Mouse (Mus musculus): ENCODE measurements at regions not wholly inside any gene's neighbourhood (a gene's known extent, or its start where the extent isn't known, plus 50 kb on each side); places are given as distances from the start of the nearest gene placed in this dataset.

DNA sequence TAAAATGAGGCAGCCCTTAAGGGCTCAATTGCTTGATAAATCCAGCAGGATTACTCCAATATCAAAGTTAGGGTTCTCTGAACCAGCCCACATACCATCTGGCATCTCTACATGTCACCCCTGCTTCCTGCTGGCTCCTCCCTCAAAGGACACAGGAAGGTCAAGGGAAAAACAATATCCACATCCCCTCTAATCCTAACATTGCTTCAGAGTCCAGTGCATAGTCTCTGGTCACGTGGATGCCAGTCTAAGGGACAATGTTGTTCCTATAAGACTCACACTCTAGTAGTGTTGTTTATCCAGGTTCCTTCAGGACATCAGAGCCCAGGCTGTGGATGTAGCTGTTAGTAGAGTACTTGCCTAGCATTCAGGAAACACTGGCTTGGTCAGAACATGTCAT lies 124.9 kb upstream of the Foxa2 start:
- no peak overlapping the region; the same call in 1 of the 2 replicates for H3K27ac ChIP-seq (ENCODE audit: insufficient read depth, low read depth, low read length)
- no peak overlapping the region for H3K4me3 ChIP-seq (ENCODE audit: low read depth, low read length)
- no peaks in the 10 kb centered on the region for H3K36me3 ChIP-seq (ENCODE audit: control insufficient read depth, insufficient read depth, low read length)
- H3K4me1 ChIP-seq (ENCODE audit: control insufficient read depth, insufficient read depth, insufficient read length, low read length) = no peaks in the 10 kb centered on the region
- no peaks in the 10 kb centered on the region for H3K27me3 ChIP-seq (ENCODE audit: control insufficient read depth, insufficient read depth, low read length)
- TF ChIP-seq POLR2A (IDR thresholded peaks at IDR 0.05; ENCODE audit: low read depth, low read length) = no peak
- no peak for TF ChIP-seq CTCF (IDR thresholded peaks at IDR 0.05; ENCODE audit: extremely low read depth, insufficient read length, insufficient replicate concordance, low read depth, low read length)
- WGBS = 26% methylated on average over 1 of the region's 1 CpGs

DNA sequence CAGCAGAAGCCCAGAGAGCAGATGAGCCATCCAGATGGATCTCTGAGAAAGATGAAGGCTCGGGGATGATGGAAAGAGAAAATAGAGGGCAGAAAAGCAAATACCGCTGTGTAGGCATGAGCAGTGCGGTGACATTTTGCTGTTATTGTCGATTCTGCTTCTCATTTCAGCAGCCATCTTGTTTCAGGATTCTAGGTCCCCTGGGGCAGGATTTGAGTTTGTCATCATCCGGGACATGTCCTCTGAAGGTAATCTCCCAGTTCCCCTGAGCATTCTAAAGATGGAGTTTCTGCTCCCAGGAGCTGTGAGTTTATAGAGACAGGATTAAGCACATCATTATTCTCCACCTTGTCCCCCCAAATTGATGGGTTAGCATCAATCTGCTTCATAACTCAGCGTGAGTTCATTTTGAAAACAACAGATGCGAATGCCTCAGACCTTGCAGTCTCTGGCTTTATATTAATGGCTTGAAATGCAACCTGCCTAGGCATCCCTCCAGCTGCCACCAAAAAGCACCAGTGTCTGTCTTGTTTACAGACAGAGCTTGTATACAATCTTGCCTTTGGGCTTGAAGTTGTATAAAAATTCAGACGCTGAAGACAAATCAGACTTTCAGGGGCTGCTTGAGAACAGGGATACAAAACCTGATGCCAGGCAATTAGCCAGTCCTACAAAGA lies 128.6 kb upstream of the Foxa2 start:
- WGBS = 80% methylated on average over 8 of the region's 8 CpGs
- H3K4me3 ChIP-seq (ENCODE audit: low read depth, low read length) = no peak overlapping the region
- no peaks in the 10 kb centered on the region for H3K36me3 ChIP-seq (ENCODE audit: control insufficient read depth, insufficient read depth, low read length)

DNA sequence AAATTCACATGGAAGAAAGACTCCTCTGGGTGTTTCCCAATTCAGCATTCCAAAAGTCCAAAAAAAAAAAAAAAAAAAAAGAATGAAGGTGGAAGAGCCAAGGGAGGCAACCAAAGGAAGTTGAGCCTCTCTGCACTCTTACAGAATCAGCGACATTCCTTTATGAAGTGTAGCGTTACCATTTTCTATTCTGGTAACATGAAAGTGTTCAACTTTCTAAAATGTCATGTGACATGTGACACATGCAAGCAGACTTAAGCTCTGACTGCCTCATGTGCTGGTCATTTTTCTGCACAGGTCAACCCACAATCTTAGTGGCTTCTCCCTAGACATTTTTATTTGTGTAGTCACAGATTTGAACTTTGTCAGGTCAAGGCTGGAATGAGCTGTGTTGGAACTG lies 133.5 kb upstream of the Foxa2 start:
- Histone ChIP-seq H3K27me3 (ENCODE audit: control insufficient read depth, insufficient read depth, low read length) (no peaks in the 10 kb centered on the region), H3K4me3 (ENCODE audit: low read depth, low read length) (no peak overlapping the region), H3K4me1 (ENCODE audit: control insufficient read depth, insufficient read depth, insufficient read length, low read length) (no peaks in the 10 kb centered on the region), H3K36me3 (ENCODE audit: control insufficient read depth, insufficient read depth, low read length) (no peaks in the 10 kb centered on the region), H3K27ac (ENCODE audit: insufficient read depth, low read depth, low read length) (no peak overlapping the region)
- 84% methylated on average over 2 of the region's 2 CpGs for WGBS
- TF ChIP-seq POLR2A (IDR thresholded peaks at IDR 0.05; ENCODE audit: low read depth, low read length) (no peak), CTCF (IDR thresholded peaks at IDR 0.05; ENCODE audit: extremely low read depth, insufficient read length, insufficient replicate concordance, low read depth, low read length) (no peak)

More for the DNA sequence above, 128.6 kb upstream of the Foxa2 start:
- Histone ChIP-seq H3K4me1 (ENCODE audit: control insufficient read depth, insufficient read depth, insufficient read length, low read length) (no peaks in the 10 kb centered on the region), H3K27ac (ENCODE audit: insufficient read depth, low read depth, low read length) (no peak overlapping the region), H3K27me3 (ENCODE audit: control insufficient read depth, insufficient read depth, low read length) (no peaks in the 10 kb centered on the region)
- TF ChIP-seq CTCF (IDR thresholded peaks at IDR 0.05; ENCODE audit: extremely low read depth, insufficient read length, insufficient replicate concordance, low read depth, low read length) = no peak
- no peak for TF ChIP-seq POLR2A (IDR thresholded peaks at IDR 0.05; ENCODE audit: low read depth, low read length)

DNA sequence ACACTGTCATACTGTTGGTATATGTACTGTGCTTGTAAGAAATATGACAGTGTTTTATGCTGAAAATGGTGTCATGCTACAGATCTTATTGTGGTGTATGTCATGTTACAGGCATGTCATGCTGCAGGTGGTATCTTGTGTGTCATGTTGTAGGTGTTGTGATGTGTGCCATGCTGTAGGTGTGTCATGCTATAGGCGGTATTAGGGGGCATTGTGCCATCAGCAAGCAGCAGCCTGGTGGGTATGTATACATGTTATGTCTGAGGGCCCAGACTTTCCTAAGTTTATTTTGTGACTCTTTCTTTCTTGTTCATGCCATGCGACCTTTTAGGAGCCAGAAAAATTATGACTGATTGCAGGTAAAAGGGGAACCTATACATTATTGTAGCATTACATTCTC lies 134.7 kb upstream of the Foxa2 start:
- H3K36me3 ChIP-seq (ENCODE audit: control insufficient read depth, insufficient read depth, low read length) = no peaks in the 10 kb centered on the region
- WGBS = 83% methylated on average over 2 of the region's 2 CpGs
- no peak for TF ChIP-seq CTCF (IDR thresholded peaks at IDR 0.05; ENCODE audit: extremely low read depth, insufficient read length, insufficient replicate concordance, low read depth, low read length)
- TF ChIP-seq POLR2A (IDR thresholded peaks at IDR 0.05; ENCODE audit: low read depth, low read length) = no peak

DNA sequence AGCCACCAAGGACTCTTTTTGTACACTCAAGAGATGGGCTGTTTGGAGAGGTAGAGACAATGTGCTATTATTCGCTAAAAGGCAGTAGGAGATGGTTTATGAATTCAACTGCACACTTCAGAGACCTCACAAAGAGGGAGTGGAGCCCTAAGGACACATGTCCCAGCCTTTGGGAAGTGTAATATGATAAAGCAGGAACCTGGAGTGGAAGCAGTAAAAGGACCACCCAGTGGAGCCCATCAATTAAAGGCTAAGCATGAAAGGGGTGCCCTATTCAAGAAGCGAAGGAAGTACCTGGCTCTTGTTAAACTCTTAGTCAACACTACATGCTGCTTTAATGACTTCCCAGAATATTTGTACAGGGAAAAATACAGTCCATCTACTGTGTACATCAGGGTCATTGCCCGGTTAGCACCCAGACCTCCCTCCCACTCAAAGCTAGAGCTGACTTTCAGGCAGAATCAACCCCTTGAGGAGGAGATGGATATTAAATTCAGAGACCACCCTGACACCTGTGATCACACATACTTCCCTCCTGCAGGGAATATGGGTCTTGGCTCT lies 135.8 kb upstream of the Foxa2 start:
- H3K4me3 ChIP-seq (ENCODE audit: low read depth, low read length) = no peak overlapping the region
- TF ChIP-seq POLR2A (IDR thresholded peaks at IDR 0.05; ENCODE audit: low read depth, low read length) (no peak), CTCF (IDR thresholded peaks at IDR 0.05; ENCODE audit: extremely low read depth, insufficient read length, insufficient replicate concordance, low read depth, low read length) (no peak)
- 75% methylated on average over 3 of the region's 3 CpGs for WGBS

More for the DNA sequence above, 134.7 kb upstream of the Foxa2 start:
- Histone ChIP-seq H3K27me3 (ENCODE audit: control insufficient read depth, insufficient read depth, low read length) (no peaks in the 10 kb centered on the region), H3K4me1 (ENCODE audit: control insufficient read depth, insufficient read depth, insufficient read length, low read length) (no peaks in the 10 kb centered on the region), H3K27ac (ENCODE audit: insufficient read depth, low read depth, low read length) (no peak overlapping the region), H3K4me3 (ENCODE audit: low read depth, low read length) (no peak overlapping the region)

DNA sequence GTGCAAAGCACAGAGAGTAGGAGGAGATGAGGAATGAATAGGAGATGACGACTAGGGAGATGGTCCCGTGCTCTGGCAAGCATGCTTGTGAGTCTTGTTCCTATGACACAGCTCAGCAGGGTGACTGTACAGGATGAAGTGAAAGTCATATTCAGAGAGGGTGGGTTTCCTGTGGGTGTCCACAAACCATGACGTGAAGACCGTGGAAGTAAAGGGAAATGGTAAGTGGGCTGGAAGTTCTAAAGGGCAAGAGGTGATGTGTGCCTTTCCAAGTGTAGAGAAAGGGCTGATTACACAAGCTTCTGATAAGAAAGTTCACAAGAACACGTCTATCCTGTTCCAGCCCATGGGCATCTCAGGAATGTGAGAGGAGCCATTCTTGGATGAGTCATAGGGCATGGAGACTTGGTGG lies 138.0 kb upstream of the Foxa2 start:
- no peaks in the 10 kb centered on the region for H3K27me3 ChIP-seq (ENCODE audit: control insufficient read depth, insufficient read depth, low read length)
- no peaks in the 10 kb centered on the region for H3K36me3 ChIP-seq (ENCODE audit: control insufficient read depth, insufficient read depth, low read length)
- WGBS = 39% methylated on average over 5 of the region's 5 CpGs
- H3K4me3 ChIP-seq (ENCODE audit: low read depth, low read length) = no peak overlapping the region
- no peaks in the 10 kb centered on the region for H3K4me1 ChIP-seq (ENCODE audit: control insufficient read depth, insufficient read depth, insufficient read length, low read length)
- no peak for TF ChIP-seq POLR2A (IDR thresholded peaks at IDR 0.05; ENCODE audit: low read depth, low read length)
- no peak for TF ChIP-seq CTCF (IDR thresholded peaks at IDR 0.05; ENCODE audit: extremely low read depth, insufficient read length, insufficient replicate concordance, low read depth, low read length)
- no peak overlapping the region for H3K27ac ChIP-seq (ENCODE audit: insufficient read depth, low read depth, low read length)

More for the DNA sequence above, 135.8 kb upstream of the Foxa2 start:
- Histone ChIP-seq H3K27me3 (ENCODE audit: control insufficient read depth, insufficient read depth, low read length) (no peaks in the 10 kb centered on the region), H3K4me1 (ENCODE audit: control insufficient read depth, insufficient read depth, insufficient read length, low read length) (no peaks in the 10 kb centered on the region), H3K36me3 (ENCODE audit: control insufficient read depth, insufficient read depth, low read length) (no peaks in the 10 kb centered on the region), H3K27ac (ENCODE audit: insufficient read depth, low read depth, low read length) (no peak overlapping the region)

DNA sequence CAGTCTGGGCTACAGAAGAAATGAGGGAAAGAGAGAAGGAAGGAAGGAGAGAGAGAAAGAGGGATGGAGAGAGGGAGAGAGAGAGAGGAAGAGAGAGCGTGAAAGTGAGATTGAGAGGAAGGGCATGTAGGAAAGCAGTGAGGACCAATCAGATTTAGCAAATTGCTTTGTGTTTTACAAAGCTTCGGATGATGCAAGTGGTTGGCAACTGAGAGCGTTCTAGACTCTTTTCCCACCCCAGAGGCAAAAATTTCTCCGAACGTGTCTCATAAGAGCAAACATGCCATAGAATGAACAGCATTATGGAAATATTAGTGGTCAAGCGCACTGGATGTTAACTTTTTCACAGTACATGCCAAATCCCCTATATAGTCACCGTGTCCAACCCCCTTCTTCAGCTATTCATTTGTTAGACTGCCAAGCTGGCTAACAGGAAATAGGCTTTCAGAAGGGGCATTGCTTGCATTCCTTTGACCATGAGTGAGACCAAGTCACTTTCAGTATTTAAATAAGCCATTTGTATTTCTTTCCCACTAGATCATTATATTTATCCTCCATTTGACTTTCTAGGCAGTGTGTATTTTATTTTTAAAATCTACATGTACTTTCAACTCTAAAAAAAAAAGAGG lies 139.7 kb upstream of the Foxa2 start:
- no peaks in the 10 kb centered on the region for H3K36me3 ChIP-seq (ENCODE audit: control insufficient read depth, insufficient read depth, low read length)
- H3K27me3 ChIP-seq (ENCODE audit: control insufficient read depth, insufficient read depth, low read length) = no peaks in the 10 kb centered on the region
- TF ChIP-seq CTCF (IDR thresholded peaks at IDR 0.05; ENCODE audit: extremely low read depth, insufficient read length, insufficient replicate concordance, low read depth, low read length) = no peak
- TF ChIP-seq POLR2A (IDR thresholded peaks at IDR 0.05; ENCODE audit: low read depth, low read length) = no peak
- no peaks in the 10 kb centered on the region for H3K4me1 ChIP-seq (ENCODE audit: control insufficient read depth, insufficient read depth, insufficient read length, low read length)
- no peak overlapping the region for H3K27ac ChIP-seq (ENCODE audit: insufficient read depth, low read depth, low read length)
- WGBS = 81% methylated on average over 7 of the region's 7 CpGs
- H3K4me3 ChIP-seq (ENCODE audit: low read depth, low read length) = no peak overlapping the region
